Mouse (Mus musculus) embryonic facial prominence, embryonic 13.5 days (tissue): ENCODE data around the gene Mindy3. TPM values are rescaled to one million over a fixed set of nuclear protein-coding genes. Genes with fewer than 3 reads are reported as not detected.

Experiments used
- ATAC-seq: fragments of 200-750 bp; cut with Nextera tagmentation; 2 replicates; pipeline ENCODE4 v1.8.0; 2017; ENCODE audit warnings: low read depth; ENCODE audit not compliant: insufficient number of reproducible peaks, insufficient read depth, low FRiP score, low TSS enrichment
- H3K27ac ChIP-seq: fragments of 300-500 bp; sonication (generic); 2 replicates; pipeline ENCODE4 v1.5.1; 2015; ENCODE audit warnings: moderate library complexity, mild to moderate bottlenecking, inconsistent platforms
- H3K27me3 ChIP-seq: fragments of 300-500 bp; sonication (generic); 2 replicates; pipeline ENCODE4 v1.6.1; 2015; ENCODE audit warnings: mild to moderate bottlenecking, inconsistent platforms
- H3K36me3 ChIP-seq: fragments of 300-500 bp; sonication (generic); 2 replicates; pipeline ENCODE4 v1.6.1; 2015; ENCODE audit warnings: mild to moderate bottlenecking, inconsistent platforms
- H3K4me1 ChIP-seq: fragments of 300-500 bp; sonication (generic); 2 replicates; pipeline ENCODE4 v1.6.1; 2015; ENCODE audit warnings: inconsistent platforms
- H3K4me2 ChIP-seq: fragments of 300-500 bp; sonication (generic); 2 replicates; pipeline ENCODE4 v1.6.1; 2015; ENCODE audit warnings: moderate library complexity, mild to moderate bottlenecking, inconsistent platforms
- H3K4me3 ChIP-seq: fragments of 300-500 bp; sonication (generic); 2 replicates; pipeline ENCODE4 v1.5.1; 2015; ENCODE audit warnings: mild to moderate bottlenecking, inconsistent platforms
- H3K9ac ChIP-seq: fragments of 300-500 bp; sonication (generic); 2 replicates; pipeline ENCODE4 v1.6.1; 2015; ENCODE audit warnings: mild to moderate bottlenecking, inconsistent platforms
- H3K9me3 ChIP-seq: fragments of 300-500 bp; sonication (generic); 2 replicates; pipeline ENCODE4 v1.6.1; 2016; ENCODE audit warnings: inconsistent platforms
- WGBS: fragments of 180-500 bp; shearing (Covaris S2); methylation state at CpG from one replicate; pipeline ENCODE4 v1.1.7; 2015; ENCODE audit warnings: mixed read lengths; 5-methylcytosine and 5-hydroxymethylcytosine counted together
- polyA plus RNA-seq: library from polyadenylated mRNA; unstranded; fragments of >200 nt; fragmentation: Nextera tagmentation; extraction: Ambion mirVana; gene quantifications from 2 replicates; pipeline ENCODE4 v1.2.1, GENCODE M21; 2015

The Mindy3 gene
- polyA plus RNA-seq, 1 experiment from 2014 or later, result 24.8 TPM

GRCm38 (mm10) chr2:12371401-12371800, 47.9 kb downstream of the Mindy3 start:
- Histone ChIP-seq H3K27me3 (no peaks in the 10 kb centered on the region), H3K9me3 (no peaks in the 10 kb centered on the region), H3K4me2 (no peak overlapping the region), H3K27ac (no peak overlapping the region), H3K4me1 (0 out of 2 replicates have a peak, but pooled peaks cover 6% of the 10 kb centered on the region), H3K9ac (no peak overlapping the region), H3K36me3 (no peaks in the 10 kb centered on the region), H3K4me3 (no peak overlapping the region)
- ATAC-seq, result no peak
- 93% methylated on average over 4 of the region's 4 CpGs for WGBS

GRCm38 (mm10) chr2:12368451-12368850, 50.8 kb downstream of the Mindy3 start:
- 89% methylated on average over 2 of the region's 2 CpGs for whole genome bisulfite sequencing
- Histone ChIP-seq H3K27me3 (no peaks in the 10 kb centered on the region), H3K9ac (no peak overlapping the region), H3K4me2 (no peak overlapping the region), H3K27ac (no peak overlapping the region), H3K4me3 (no peak overlapping the region), H3K4me1 (no peaks in the 10 kb centered on the region), H3K9me3 (no peaks in the 10 kb centered on the region), H3K36me3 (no peaks in the 10 kb centered on the region)
- no peak for ATAC-seq

- no peak for ATAC-seq
- H3K9ac ChIP-seq, result no peak overlapping the region
- H3K4me2 ChIP-seq, result no peak overlapping the region
- 78% methylated on average over 1 of the region's 1 CpGs for WGBS
- no peak overlapping the region for H3K4me3 ChIP-seq
- H3K36me3 ChIP-seq, result no peaks in the 10 kb centered on the region
- H3K27me3 ChIP-seq, result no peaks in the 10 kb centered on the region
- no peaks in the 10 kb centered on the region for H3K9me3 ChIP-seq
- H3K27ac ChIP-seq, result no peak overlapping the region
- H3K4me1 ChIP-seq, result no peaks in the 10 kb centered on the region
Measured at GRCm38 (mm10) chr2:12368016-12368415, 51.3 kb downstream of the Mindy3 start.

DNA sequence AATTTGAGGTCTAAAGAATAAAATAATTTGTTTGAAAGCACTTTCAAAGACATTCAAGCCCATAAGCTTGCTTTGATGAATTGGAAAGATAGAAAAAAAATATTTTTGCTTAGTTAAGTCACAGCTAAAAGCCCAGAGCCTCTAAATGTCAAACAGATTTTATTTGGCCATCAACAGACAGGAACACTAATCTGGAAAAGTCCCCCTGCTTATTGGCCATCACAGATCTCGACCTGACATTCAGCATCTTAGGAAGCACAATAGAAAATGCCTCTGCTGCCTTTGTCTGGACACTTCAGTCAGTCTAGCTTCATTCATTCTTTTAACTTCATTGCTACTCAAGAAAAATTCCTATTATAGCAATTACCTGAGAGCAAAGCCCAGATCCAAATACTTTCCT, 58.0 kb downstream of the Mindy3 start:
- no peak overlapping the region for H3K9ac ChIP-seq
- H3K4me1 ChIP-seq, result no peaks in the 10 kb centered on the region
- ATAC-seq, result no peak
- H3K9me3 ChIP-seq, result no peaks in the 10 kb centered on the region
- H3K27ac ChIP-seq, result no peak overlapping the region
- no peaks in the 10 kb centered on the region for H3K27me3 ChIP-seq
- WGBS, result 77% methylated on average over 1 of the region's 1 CpGs
- H3K4me3 ChIP-seq, result no peak overlapping the region
- no peak overlapping the region for H3K4me2 ChIP-seq
- H3K36me3 ChIP-seq, result peaks cover 29% of the 10 kb centered on the region

- Histone ChIP-seq H3K9me3 (no peaks in the 10 kb centered on the region), H3K27me3 (no peaks in the 10 kb centered on the region), H3K36me3 (peaks cover 38% of the 10 kb centered on the region), H3K4me2 (no peak overlapping the region), H3K4me3 (no peak overlapping the region), H3K9ac (no peak overlapping the region), H3K27ac (no peak overlapping the region), H3K4me1 (no peaks in the 10 kb centered on the region)
- ATAC-seq, result no peak
- WGBS, result 92% methylated on average over 5 of the region's 5 CpGs
Measured at GRCm38 (mm10) chr2:12354837-12355236, 64.4 kb downstream of the Mindy3 start.

DNA sequence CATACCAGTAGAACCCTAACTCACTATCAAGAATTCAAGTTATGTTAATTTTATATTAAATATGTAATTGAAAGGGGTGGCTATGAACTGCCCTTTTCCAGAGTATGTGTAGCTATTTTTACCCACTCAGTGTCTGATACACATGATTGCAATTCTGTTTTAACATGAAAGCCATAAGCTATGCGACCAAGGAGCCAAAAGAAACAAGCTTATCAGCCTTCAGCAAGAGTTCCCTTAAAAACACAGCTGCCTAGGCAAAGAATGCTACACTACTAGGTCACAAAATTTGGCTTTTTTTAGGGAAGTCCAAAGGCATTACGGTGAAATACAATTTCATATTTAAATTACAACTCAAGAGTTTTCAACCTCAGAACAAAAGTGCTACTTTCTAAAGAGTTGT, 70.4 kb downstream of the Mindy3 start:
- H3K4me3 ChIP-seq, result no peak overlapping the region
- no peaks in the 10 kb centered on the region; the same call in 1 of the 2 replicates for H3K36me3 ChIP-seq
- H3K9me3 ChIP-seq, result no peaks in the 10 kb centered on the region
- H3K9ac ChIP-seq, result no peak overlapping the region
- no peak for ATAC-seq
- WGBS, result 78% methylated on average over 2 of the region's 2 CpGs
- H3K4me1 ChIP-seq, result no peaks in the 10 kb centered on the region
- no peaks in the 10 kb centered on the region for H3K27me3 ChIP-seq
- H3K27ac ChIP-seq, result no peak overlapping the region
- no peak overlapping the region for H3K4me2 ChIP-seq

- Histone ChIP-seq H3K4me2 (no peak overlapping the region), H3K27me3 (no peaks in the 10 kb centered on the region), H3K9ac (no peak overlapping the region), H3K36me3 (no peaks in the 10 kb centered on the region), H3K4me1 (peaks cover 21% of the 10 kb centered on the region), H3K4me3 (no peak overlapping the region), H3K9me3 (no peaks in the 10 kb centered on the region), H3K27ac (no peak overlapping the region)
- no peak for ATAC-seq
- WGBS, result 46% methylated on average over 2 of the region's 2 CpGs
Measured at GRCm38 (mm10) chr2:12331962-12332361, 87.3 kb downstream of the Mindy3 start.

- Histone ChIP-seq H3K4me1 (peaks cover 27% of the 10 kb centered on the region), H3K27me3 (no peaks in the 10 kb centered on the region), H3K9me3 (no peaks in the 10 kb centered on the region), H3K4me2 (no peak overlapping the region), H3K36me3 (no peaks in the 10 kb centered on the region), H3K9ac (no peak overlapping the region), H3K4me3 (no peak overlapping the region), H3K27ac (no peak overlapping the region)
- 79% methylated on average over 2 of the region's 2 CpGs for WGBS
- ATAC-seq, result no peak
Measured at GRCm38 (mm10) chr2:12329620-12330019, 89.7 kb downstream of the Mindy3 start.

- H3K9ac ChIP-seq, result no peak overlapping the region
- no peak overlapping the region; the same call in 1 of the 2 replicates for H3K4me3 ChIP-seq
- peak overlapping the region; percentile 58 for H3K4me2 ChIP-seq
- H3K9me3 ChIP-seq, result no peaks in the 10 kb centered on the region
- no peak for ATAC-seq
- 28% methylated on average over 5 of the region's 5 CpGs for WGBS
- H3K4me1 ChIP-seq, result peaks cover 27% of the 10 kb centered on the region
- no peaks in the 10 kb centered on the region for H3K27me3 ChIP-seq
- H3K36me3 ChIP-seq, result no peaks in the 10 kb centered on the region
- peak overlapping the region; percentile 51; the same call in 1 of the 2 replicates for H3K27ac ChIP-seq
Measured at GRCm38 (mm10) chr2:12329068-12329407, 90.2 kb downstream of the Mindy3 start.

- WGBS, result 14% methylated on average over 8 of the region's 8 CpGs
- H3K4me2 ChIP-seq, result peak overlapping the region; percentile 58
- no peaks in the 10 kb centered on the region for H3K36me3 ChIP-seq
- H3K27me3 ChIP-seq, result no peaks in the 10 kb centered on the region
- peaks cover 27% of the 10 kb centered on the region for H3K4me1 ChIP-seq
- H3K9me3 ChIP-seq, result no peaks in the 10 kb centered on the region
- ATAC-seq, result no peak
- no peak overlapping the region for H3K9ac ChIP-seq
- H3K27ac ChIP-seq, result peak overlapping the region; percentile 51; the same call in 1 of the 2 replicates
- H3K4me3 ChIP-seq, result no peak overlapping the region; the same call in 1 of the 2 replicates
Measured at GRCm38 (mm10) chr2:12328355-12329067, 90.8 kb downstream of the Mindy3 start.

GRCm38 (mm10) chr2:12327691-12328354, 91.4 kb downstream of the Mindy3 start:
- WGBS, result 28% methylated on average over 11 of the region's 11 CpGs
- H3K4me2 ChIP-seq, result peak overlapping the region; percentile 58
- H3K4me1 ChIP-seq, result peaks cover 27% of the 10 kb centered on the region
- no peaks in the 10 kb centered on the region for H3K27me3 ChIP-seq
- H3K4me3 ChIP-seq, result peak overlapping the region; percentile 36
- 0 out of 2 replicates have a peak overlapping the region, but pooled peaks have one; percentile 40 for H3K9ac ChIP-seq
- 0 out of 2 replicates have a peak overlapping the region, but pooled peaks have one; percentile 16 for H3K27ac ChIP-seq
- no peaks in the 10 kb centered on the region for H3K9me3 ChIP-seq
- H3K36me3 ChIP-seq, result no peaks in the 10 kb centered on the region
- no peak for ATAC-seq

- 9% methylated on average over 10 of the region's 10 CpGs for WGBS
- Histone ChIP-seq H3K27me3 (no peaks in the 10 kb centered on the region), H3K4me1 (peaks cover 27% of the 10 kb centered on the region), H3K9ac (no peak overlapping the region), H3K4me3 (peak overlapping the region; percentile 36), H3K27ac (no peak overlapping the region), H3K9me3 (no peaks in the 10 kb centered on the region), H3K36me3 (no peaks in the 10 kb centered on the region), H3K4me2 (peak overlapping the region; percentile 58)
- ATAC-seq, result no peak
Measured at GRCm38 (mm10) chr2:12327216-12327615, 92.1 kb downstream of the Mindy3 start.
